Mouse (Mus musculus) MEL (cell line): ENCODE measurements around the gene Rab39. TPM values are rescaled to one million over a fixed set of nuclear protein-coding genes. Genes with fewer than 3 reads are reported as not detected.

ENCODE experiments used
- DNase-seq: peaks from one replicate; pipeline ENCODE4 v3.0.0; 2011; ENCODE audit warnings: low read depth, low spot score
- H3K27ac ChIP-seq: 2 replicates; pipeline ENCODE4 v1.5.1; 2012; ENCODE audit warnings: low read depth, mild to moderate bottlenecking, control low read depth, low read length, moderate library complexity; ENCODE audit not compliant: control insufficient read depth
- H3K27me3 ChIP-seq, 2 experiments: fragments of 150-350 bp in 1 of 2; sonication (generic) in 1 of 2; 2 replicates each; pipeline ENCODE4 v1.6.1; 2012; ENCODE audit warnings: low read length in 2 of 2, mild to moderate bottlenecking in 2 of 2, improper control_type of control experiment in 1 of 2, moderate library complexity in 1 of 2; ENCODE audit not compliant: insufficient read depth in 2 of 2, control insufficient read depth in 1 of 2
- H3K36me3 ChIP-seq, 2 experiments: 2 replicates each; pipeline ENCODE4 v1.6.1; 2012 to 2014; ENCODE audit warnings: low read length in 2 of 2, improper control_type of control experiment in 1 of 2, inconsistent platforms in 1 of 2, mild to moderate bottlenecking in 1 of 2; ENCODE audit not compliant: insufficient read depth in 2 of 2, control insufficient read depth in 1 of 2
- H3K4me1 ChIP-seq, 2 experiments: fragments of 150-350 bp in 1 of 2; sonication (generic) in 1 of 2; 2 replicates each; pipeline ENCODE4 v1.6.1; 2012; ENCODE audit warnings: low read length in 2 of 2, improper control_type of control experiment in 1 of 2, mild to moderate bottlenecking in 1 of 2; ENCODE audit not compliant: insufficient read depth in 2 of 2, control insufficient read depth in 1 of 2
- H3K4me3 ChIP-seq, 2 experiments: fragments of 150-350 bp in 1 of 2; sonication (generic) in 1 of 2; 2 replicates each; pipeline ENCODE4 v1.5.1; 2012; ENCODE audit warnings: low read depth in 2 of 2, low read length in 2 of 2, mild to moderate bottlenecking in 2 of 2, moderate library complexity in 2 of 2, control low read depth in 1 of 2, improper control_type of control experiment in 1 of 2; ENCODE audit not compliant: control insufficient read depth in 1 of 2, insufficient read depth in 1 of 2
- H3K79me2 ChIP-seq: 2 replicates; pipeline ENCODE4 v1.6.1; 2012; ENCODE audit warnings: mild to moderate bottlenecking, low read length, moderate library complexity; ENCODE audit not compliant: control insufficient read depth, poor library complexity, insufficient read depth
- H3K9ac ChIP-seq: 2 replicates; pipeline ENCODE4 v1.6.1; 2012; ENCODE audit warnings: low read depth, mild to moderate bottlenecking, control low read depth, low read length, moderate library complexity; ENCODE audit not compliant: control insufficient read depth, poor library complexity, severe bottlenecking
- H3K9me3 ChIP-seq: fragments of 150-350 bp; sonication (generic); replicated peaks from 2 replicates; pipeline ENCODE4 v1.6.1; 2012; ENCODE audit warnings: mild to moderate bottlenecking, low read length, improper control_type of control experiment, moderate library complexity; ENCODE audit not compliant: insufficient read depth
- CTCF ChIP-seq, 3 experiments: IDR thresholded peaks in 2 of 3; conservative IDR thresholded peaks in 1 of 3; 2 replicates each; pipeline ENCODE4 v1.5.1; 2011 to 2012; ENCODE audit warnings: low read length in 3 of 3, low read depth in 2 of 3, mild to moderate bottlenecking in 2 of 3, improper control_type of control experiment in 1 of 3, inconsistent platforms in 1 of 3, mixed read lengths in 1 of 3, moderate library complexity in 1 of 3; ENCODE audit not compliant: control insufficient read depth in 1 of 3, insufficient read depth in 1 of 3, poor library complexity in 1 of 3, severe bottlenecking in 1 of 3
- ELF1 ChIP-seq: IDR thresholded peaks from 2 replicates; pipeline ENCODE4 v1.6.1; 2014; ENCODE audit warnings: low read depth, mild to moderate bottlenecking, inconsistent platforms, low read length, improper control_type of control experiment, moderate library complexity
- EP300 ChIP-seq, 2 experiments: IDR thresholded peaks; 2 replicates each; pipeline ENCODE4 v1.6.1; 2011; ENCODE audit warnings: improper control_type of control experiment in 2 of 2, low read length in 2 of 2, low read depth in 1 of 2, mild to moderate bottlenecking in 1 of 2
- ETS1 ChIP-seq: IDR thresholded peaks from 2 replicates; pipeline ENCODE4 v1.6.1; 2012; ENCODE audit warnings: low read depth, mild to moderate bottlenecking, inconsistent platforms, low read length, improper control_type of control experiment, moderate library complexity
- HCFC1 ChIP-seq: IDR thresholded peaks from 2 replicates; pipeline ENCODE4 v1.6.1; 2012; ENCODE audit warnings: low read depth, mild to moderate bottlenecking, inconsistent platforms, low read length, improper control_type of control experiment, moderate library complexity
- MAFK ChIP-seq: IDR thresholded peaks from 2 replicates; pipeline ENCODE4 v1.6.1; 2011; ENCODE audit warnings: low read depth, mild to moderate bottlenecking, low read length, improper control_type of control experiment, borderline replicate concordance
- MAX ChIP-seq: IDR thresholded peaks from 2 replicates; pipeline ENCODE4 v1.6.1; 2011; ENCODE audit warnings: low read length, improper control_type of control experiment
- MAZ ChIP-seq: IDR thresholded peaks from 2 replicates; pipeline ENCODE4 v1.6.1; 2012; ENCODE audit warnings: low read depth, mild to moderate bottlenecking, inconsistent platforms, low read length, improper control_type of control experiment
- MYC ChIP-seq: IDR thresholded peaks from 2 replicates; pipeline ENCODE4 v1.6.1; 2011; ENCODE audit warnings: low read depth, mild to moderate bottlenecking, low read length, improper control_type of control experiment, moderate library complexity
- RCOR1 ChIP-seq: IDR thresholded peaks from 2 replicates; pipeline ENCODE4 v1.6.1; 2012; ENCODE audit warnings: low read depth, mild to moderate bottlenecking, inconsistent platforms, low read length, improper control_type of control experiment
- SIN3A ChIP-seq: IDR thresholded peaks from 2 replicates; pipeline ENCODE4 v1.6.1; 2012; ENCODE audit warnings: low read length, improper control_type of control experiment, inconsistent platforms
- UBTF ChIP-seq: IDR thresholded peaks from 2 replicates; pipeline ENCODE4 v1.6.1; 2012; ENCODE audit warnings: low read depth, mild to moderate bottlenecking, inconsistent platforms, low read length, improper control_type of control experiment, moderate library complexity, borderline replicate concordance; ENCODE audit not compliant: insufficient read depth
- USF1 ChIP-seq: IDR thresholded peaks from 2 replicates; pipeline ENCODE4 v1.6.1; 2014; ENCODE audit warnings: low read depth, mild to moderate bottlenecking, inconsistent platforms, low read length, improper control_type of control experiment, moderate library complexity
- USF2 ChIP-seq, 2 experiments: IDR thresholded peaks; 2 replicates each; pipeline ENCODE4 v1.6.1; 2011 to 2012; ENCODE audit warnings: improper control_type of control experiment in 2 of 2, low read length in 2 of 2, borderline replicate concordance in 1 of 2, inconsistent platforms in 1 of 2, low read depth in 1 of 2, mild to moderate bottlenecking in 1 of 2; ENCODE audit not compliant: insufficient read depth in 1 of 2
- polyA plus RNA-seq, 2 experiments: library from polyadenylated mRNA; stranded (reverse) in 1 of 2; unstranded in 1 of 2; fragments of >175 nt in 1 of 2; fragments of >200 nt in 1 of 2; gene quantifications; 2 replicates each; pipeline versions ENCODE4 v1.2.1 to v1.2.4; 2012; ENCODE audit warnings: low replicate concordance in 2 of 2, low read depth in 1 of 2; ENCODE audit not compliant: insufficient read length in 2 of 2, insufficient read depth in 1 of 2, missing spikeins in 1 of 2
- total RNA-seq: library from RNA; depleted of rRNA; stranded (reverse); fragments of 300-350 nt; gene quantifications from 2 replicates; pipeline ENCODE4 v1.2.3, GENCODE M21; 2012

The Rab39 gene
- total and polyA plus RNA-seq, 3 experiments: 0.10 TPM; not detected in 2

DNA sequence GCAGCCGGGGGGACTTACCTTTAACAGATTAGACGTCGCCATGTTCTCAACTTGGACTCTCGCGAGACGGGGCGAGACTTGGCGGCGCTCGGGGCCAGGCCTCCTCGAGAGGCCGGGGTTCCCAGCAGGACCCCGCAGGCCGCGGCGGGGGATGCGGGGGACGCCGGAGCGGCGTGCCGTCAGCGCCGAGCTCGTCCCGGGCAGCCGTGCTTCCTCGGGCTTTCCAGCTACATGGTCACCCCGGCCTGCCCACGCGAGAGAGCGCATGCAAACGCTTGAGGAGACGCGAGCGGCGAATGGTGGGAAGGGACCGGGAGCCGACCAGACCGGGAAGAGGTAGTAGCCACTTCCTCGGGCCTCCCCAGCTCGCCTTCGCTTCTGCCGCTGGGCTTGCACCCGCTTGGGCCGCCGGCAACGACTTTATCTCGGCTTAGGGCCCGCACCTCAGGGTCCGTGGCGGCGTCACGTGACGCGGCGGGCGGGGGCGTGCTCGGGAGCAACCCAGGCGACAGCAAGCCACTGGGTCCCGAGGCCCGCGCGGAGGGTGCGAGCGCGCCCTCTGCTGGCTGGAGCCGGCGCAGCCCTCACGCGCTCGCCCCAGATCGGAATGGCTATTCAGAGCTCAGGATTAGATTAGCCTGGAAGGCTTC lies 38.9 kb downstream of the Rab39 start (continued):
- TF ChIP-seq MAZ (peak; percentile 99), EP300 (IDR thresholded peaks at IDR 0.05; ENCODE audit: low read depth in 1 of 2, low read length in 2 of 2) (peak in 1 of 2 experiments; percentile 26; a peak in 1 of 4 replicates), RCOR1 (no peak), ETS1 (peak; percentile 47; the same call in 1 of the 2 replicates), ELF1 (0 out of 2 replicates have a peak, but pooled peaks have one; percentile 30), HCFC1 (peak; percentile 77), MAX (peak; percentile 90), MYC (peak; percentile 84), MAFK (no peak), USF1 (peak; percentile 99), SIN3A (peak; percentile 58), USF2 (IDR thresholded peaks at IDR 0.05; ENCODE audit: borderline replicate concordance in 1 of 2, insufficient read depth in 1 of 2, low read depth in 1 of 2, low read length in 2 of 2) (peak; percentile 65 to 93; a peak in 3 of 4 replicates)

- Histone ChIP-seq H3K27ac (peak overlapping the region; percentile 91), H3K79me2 (peaks cover 38% of the 10 kb centered on the region), H3K4me3 (peak overlapping the region; percentile 76 to 100), H3K4me1 (peaks cover 9 to 15% of the 10 kb centered on the region in 2 experiments), H3K9ac (peak overlapping the region; percentile 100), H3K27me3 (no peaks in the 10 kb centered on the region; a peak in 1 of 4 replicates), H3K36me3 (peaks cover 4 to 46% of the 10 kb centered on the region in 2 experiments; a peak in 3 of 4 replicates), H3K9me3 (no peaks in the 10 kb centered on the region)
- no peak for DNase-seq
- 0 out of 2 replicates have a peak, but pooled peaks have one; percentile 16 for TF ChIP-seq ETS1
- TF ChIP-seq CTCF (IDR thresholded peaks at IDR 0.05 in 2 of 3, conservative IDR thresholded peaks at IDR 0.05 in 1 of 3; ENCODE audit: control insufficient read depth in 1 of 3, insufficient read depth in 1 of 3, low read depth in 2 of 3, low read length in 3 of 3, poor library complexity in 1 of 3, severe bottlenecking in 1 of 3): no peak
Measured at GRCm38 (mm10) chr9:53666665-53667019, 39.4 kb downstream of the Rab39 start.

DNA sequence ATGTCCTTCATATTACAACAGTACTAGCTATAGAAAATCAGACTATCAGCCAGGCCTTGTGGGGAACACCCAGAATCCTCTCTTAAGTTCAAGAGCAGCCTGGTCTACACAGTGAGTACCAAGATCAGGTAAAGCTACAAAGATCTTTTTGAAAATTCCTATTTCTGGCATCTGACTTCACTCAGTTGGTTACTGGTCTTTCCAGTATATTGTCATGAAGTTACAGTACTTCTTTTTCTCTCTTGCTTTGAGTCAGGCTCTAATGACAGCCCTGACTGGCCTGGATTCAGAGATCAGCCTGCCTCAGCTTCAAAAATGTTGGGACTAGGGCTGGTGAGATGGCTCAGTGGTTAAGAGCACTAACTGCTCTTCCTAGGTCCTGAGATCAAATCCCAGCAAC lies 40.6 kb downstream of the Rab39 start:
- Histone ChIP-seq H3K4me1 (peaks cover 15 to 18% of the 10 kb centered on the region in 2 experiments), H3K79me2 (peaks cover 46% of the 10 kb centered on the region), H3K9ac (no peak overlapping the region), H3K27me3 (no peaks in the 10 kb centered on the region; a peak in 1 of 4 replicates)
- no peak for DNase-seq
- TF ChIP-seq EP300 (IDR thresholded peaks at IDR 0.05; ENCODE audit: low read depth in 1 of 2, low read length in 2 of 2) (no peak), UBTF (no peak), RCOR1 (no peak)
- TF ChIP-seq, all 39 proteins: peak for 0
- Histone ChIP-seq H3K4me3 (peak overlapping the region in 1 of 2 experiments; percentile 13; a peak in 2 of 4 replicates), H3K36me3 (peaks cover 4 to 53% of the 10 kb centered on the region in 2 experiments; a peak in 3 of 4 replicates), H3K27ac (no peak overlapping the region), H3K9me3 (no peaks in the 10 kb centered on the region)
